Mouse (Mus musculus) intestine, embryonic 14.5 days (tissue): ENCODE data around the gene H13. TPM values are rescaled to one million over a fixed set of nuclear protein-coding genes. Genes with fewer than 3 reads are reported as not detected.

Experiments used
- ATAC-seq: fragments of 200-750 bp; cut with Nextera tagmentation; replicated peaks from 2 replicates; pipeline ENCODE4 v1.8.0; 2017; ENCODE audit warnings: low read depth, moderate number of reproducible peaks, moderate TSS enrichment, moderate library complexity; ENCODE audit not compliant: low FRiP score, low TSS enrichment
- DNase-seq: peaks from one replicate; pipeline ENCODE4 v3.0.0-alpha.2; 2018; ENCODE audit warnings: low spot score
- H3K27ac ChIP-seq: fragments of 300-500 bp; sonication (generic); 2 replicates; pipeline ENCODE4 v1.5.1; 2014; ENCODE audit warnings: low read depth, mild to moderate bottlenecking, control low read depth
- H3K27me3 ChIP-seq: fragments of 300-500 bp; sonication (generic); replicated peaks from 2 replicates; pipeline ENCODE4 v1.6.1; 2014; ENCODE audit warnings: low read length, control low read depth; ENCODE audit not compliant: control insufficient read depth, insufficient read depth
- H3K36me3 ChIP-seq: fragments of 300-500 bp; sonication (generic); 2 replicates; pipeline ENCODE4 v1.6.1; 2014; ENCODE audit warnings: low read length, control low read depth; ENCODE audit not compliant: control insufficient read depth, insufficient read depth
- H3K4me1 ChIP-seq: fragments of 300-500 bp; sonication (generic); replicated peaks from 2 replicates; pipeline ENCODE4 v1.6.1; 2014; ENCODE audit warnings: low read length, control low read depth, mixed read lengths; ENCODE audit not compliant: control insufficient read depth, insufficient read depth
- H3K4me2 ChIP-seq: fragments of 300-500 bp; sonication (generic); 2 replicates; pipeline ENCODE4 v1.6.1; 2014; ENCODE audit warnings: low read length
- H3K4me3 ChIP-seq: fragments of 300-500 bp; sonication (generic); 2 replicates; pipeline ENCODE4 v1.5.1; 2014; ENCODE audit warnings: low read depth, low read length, control low read depth, mixed read lengths
- H3K9ac ChIP-seq: fragments of 300-500 bp; sonication (generic); 2 replicates; pipeline ENCODE4 v1.6.1; 2014; ENCODE audit warnings: mild to moderate bottlenecking, low read length
- H3K9me3 ChIP-seq: fragments of 300-500 bp; sonication (generic); 2 replicates; pipeline ENCODE4 v1.6.1; 2016; ENCODE audit warnings: low read length, control low read depth; ENCODE audit not compliant: control insufficient read depth
- WGBS: fragments of 180-500 bp; shearing (Covaris S2); extraction: QIAGEN DNeasy Blood & Tissue Kit; methylation state at CpG from one replicate; pipeline ENCODE4 v1.1.7; 2014; 5-methylcytosine and 5-hydroxymethylcytosine counted together
- polyA plus RNA-seq: library from polyadenylated mRNA; unstranded; fragments of >200 nt; fragmentation: Nextera tagmentation; extraction: Ambion mirVana; gene quantifications from 2 replicates; pipeline ENCODE4 v1.2.1, GENCODE M21; 2014

Gene H13
- polyA plus RNA-seq, 1 experiment from 2014 or later, result 113 TPM

DNA sequence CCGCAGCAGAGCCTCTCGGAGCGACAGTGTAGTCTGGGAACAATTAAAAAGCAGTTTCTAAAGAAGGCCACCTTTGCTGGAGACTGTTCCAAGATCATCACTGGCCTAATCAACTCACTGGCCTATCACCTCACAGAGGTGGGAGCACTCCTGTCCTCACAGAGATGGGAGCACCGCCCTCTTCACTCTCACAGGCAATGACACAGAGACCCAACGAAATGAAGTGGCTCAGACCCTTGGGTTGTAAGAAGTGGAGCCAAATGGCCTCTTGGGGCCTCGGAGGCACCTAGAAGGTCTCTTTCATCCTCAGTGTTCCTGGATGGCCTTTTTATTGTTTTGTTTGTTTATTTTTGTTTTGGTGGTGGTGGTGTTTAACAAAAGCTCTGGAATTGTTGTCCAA lies 57.0 kb downstream of the H13 start:
- Histone ChIP-seq H3K27ac (no peak overlapping the region), H3K36me3 (no peaks in the 10 kb centered on the region), H3K4me1 (peaks cover 36% of the 10 kb centered on the region), H3K27me3 (no peaks in the 10 kb centered on the region), H3K9me3 (no peaks in the 10 kb centered on the region), H3K4me2 (no peak overlapping the region), H3K4me3 (no peak overlapping the region), H3K9ac (no peak overlapping the region)
- 89% methylated on average over 6 of the region's 6 CpGs for WGBS
- no peak for DNase-seq
- ATAC-seq, result no peak

DNA sequence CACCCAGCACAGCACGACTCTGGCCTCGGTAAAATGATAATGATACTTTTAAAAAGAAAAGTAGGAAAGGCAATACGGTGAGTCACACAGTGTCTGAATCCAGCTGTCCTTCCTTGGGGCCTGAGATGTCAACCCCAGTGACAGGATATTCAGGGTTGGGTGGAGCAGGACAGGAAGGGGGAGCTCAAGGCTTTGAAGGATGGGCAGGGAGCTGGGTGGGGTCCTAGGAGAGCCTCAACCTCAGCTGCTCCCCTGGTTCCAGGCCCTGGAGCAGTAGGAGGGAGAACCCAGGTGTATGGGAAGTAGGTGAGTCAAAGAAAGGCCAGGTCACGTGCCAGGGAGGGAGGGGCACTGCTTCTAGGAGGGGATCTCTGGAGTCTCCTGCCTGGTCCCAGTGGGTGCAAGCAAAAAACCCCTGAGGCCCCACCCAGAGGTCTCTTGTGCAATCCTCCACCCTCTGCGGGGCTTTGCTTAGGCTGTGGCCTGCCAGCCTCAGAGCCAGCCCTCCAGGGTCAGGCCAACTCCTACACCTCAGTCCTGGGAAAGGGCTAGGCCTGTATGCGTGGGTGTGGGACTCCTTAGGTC lies 57.6 kb downstream of the H13 start:
- 53% methylated on average over 6 of the region's 6 CpGs for WGBS

DNA sequence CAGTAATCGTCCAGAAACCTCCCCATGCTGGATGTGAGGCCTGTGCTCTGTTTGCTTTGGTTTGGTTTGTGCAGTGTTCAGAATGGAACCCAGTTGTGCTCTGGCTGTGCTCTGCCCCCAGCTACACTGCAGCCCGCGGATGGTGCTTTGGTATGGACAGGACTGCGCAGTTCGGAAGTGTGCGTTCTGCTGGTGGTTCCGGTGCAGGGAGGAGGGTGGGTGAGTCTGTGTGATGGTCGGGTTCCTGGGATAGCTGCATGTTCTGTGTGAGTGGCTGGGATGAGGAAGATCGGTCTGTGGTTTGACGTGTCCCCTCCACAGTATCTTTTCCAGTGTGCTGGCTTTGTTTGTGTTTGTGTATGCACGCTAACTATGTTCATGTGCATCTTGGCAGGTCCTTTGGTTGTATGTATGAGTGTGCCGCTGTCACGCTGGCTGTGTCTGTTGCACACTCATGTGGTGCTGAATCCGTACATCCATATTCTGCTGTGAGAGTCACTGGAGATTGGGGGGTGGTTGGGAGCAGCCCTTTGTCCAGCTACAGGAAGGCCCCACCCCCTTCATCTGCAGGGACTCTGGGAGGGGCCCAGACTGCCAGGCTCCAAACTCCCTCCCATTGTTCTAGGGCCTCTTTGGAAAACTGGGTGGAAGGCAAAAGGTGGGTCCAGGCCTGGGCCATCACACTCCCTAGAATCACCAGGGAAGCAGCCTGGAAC lies 58.7 kb downstream of the H13 start:
- Histone ChIP-seq H3K9me3 (no peaks in the 10 kb centered on the region), H3K27ac (peak overlapping the region; percentile 88; the same call in 1 of the 2 replicates), H3K27me3 (no peaks in the 10 kb centered on the region), H3K4me3 (no peak overlapping the region), H3K4me1 (peaks cover 40% of the 10 kb centered on the region), H3K9ac (no peak overlapping the region), H3K4me2 (no peak overlapping the region), H3K36me3 (no peaks in the 10 kb centered on the region)
- ATAC-seq (no peak), DNase-seq (no peak)
- WGBS, result 81% methylated on average over 14 of the region's 14 CpGs

More for the DNA sequence above, 57.6 kb downstream of the H13 start:
- no peak overlapping the region for H3K4me3 ChIP-seq
- no peak overlapping the region for H3K4me2 ChIP-seq
- no peak overlapping the region for H3K27ac ChIP-seq
- H3K36me3 ChIP-seq, result no peaks in the 10 kb centered on the region
- DNase-seq (no peak), ATAC-seq (no peak)
- H3K27me3 ChIP-seq, result no peaks in the 10 kb centered on the region
- peaks cover 36% of the 10 kb centered on the region for H3K4me1 ChIP-seq
- H3K9ac ChIP-seq, result no peak overlapping the region
- H3K9me3 ChIP-seq, result no peaks in the 10 kb centered on the region

DNA sequence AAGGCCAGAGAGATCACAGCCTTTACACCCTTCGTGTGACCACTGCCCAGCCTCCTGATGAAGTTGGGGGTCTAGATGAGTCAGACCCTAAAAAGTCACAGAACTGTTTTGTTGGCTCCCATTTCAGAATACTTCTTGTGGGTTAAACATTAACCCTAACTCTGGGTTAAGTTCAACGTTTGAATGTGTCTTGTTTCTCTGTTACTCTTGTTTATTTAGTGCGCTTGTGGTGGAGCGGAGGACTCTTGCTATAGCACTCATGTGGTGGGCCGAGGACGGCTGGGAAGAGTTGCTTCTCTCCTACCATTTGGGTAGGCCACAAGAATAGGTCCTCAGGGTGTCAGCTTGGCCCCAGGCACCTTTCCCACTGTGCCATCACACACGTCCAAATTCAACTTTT lies 59.3 kb downstream of the H13 start:
- Histone ChIP-seq H3K36me3 (no peaks in the 10 kb centered on the region), H3K4me1 (peaks cover 39% of the 10 kb centered on the region), H3K9ac (no peak overlapping the region), H3K4me2 (no peak overlapping the region), H3K9me3 (no peaks in the 10 kb centered on the region), H3K4me3 (no peak overlapping the region), H3K27ac (peak overlapping the region; percentile 88; the same call in 1 of the 2 replicates), H3K27me3 (no peaks in the 10 kb centered on the region)
- ATAC-seq, result no peak
- 61% methylated on average over 7 of the region's 7 CpGs for WGBS
- no peak for DNase-seq

DNA sequence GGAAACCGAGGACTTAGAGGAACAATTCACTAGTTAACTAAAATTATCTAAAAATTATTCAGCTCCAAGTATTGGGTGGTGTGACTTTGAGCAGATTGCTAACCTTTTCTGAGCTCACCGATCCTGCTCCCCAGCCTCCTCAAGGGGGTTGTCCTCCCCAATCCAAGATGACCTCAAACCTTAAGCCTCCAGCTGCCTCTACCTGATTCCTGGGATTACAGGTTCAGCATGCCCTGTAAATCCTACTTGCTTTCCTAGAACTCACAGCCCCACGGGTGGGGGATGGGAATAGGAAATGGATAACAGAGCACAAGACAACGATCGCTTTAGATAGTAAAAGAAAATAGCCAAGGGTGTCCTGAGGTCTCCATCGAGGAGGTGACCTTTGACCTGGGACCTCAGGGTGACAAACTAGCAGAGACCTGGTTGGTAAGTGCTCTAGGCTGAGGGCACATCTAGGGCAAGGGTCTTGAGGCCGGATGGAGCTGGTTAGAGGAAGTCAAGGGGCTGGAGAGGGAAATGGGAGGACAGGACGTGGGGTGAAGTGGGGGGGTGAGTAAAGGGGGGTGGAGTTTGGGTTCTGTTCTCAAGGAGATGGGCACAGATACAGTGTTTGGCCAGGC lies 59.9 kb downstream of the H13 start:
- no peak overlapping the region for H3K9ac ChIP-seq
- ATAC-seq (peak; percentile 10), DNase-seq (no peak)
- peaks cover 36% of the 10 kb centered on the region for H3K4me1 ChIP-seq
- no peaks in the 10 kb centered on the region for H3K36me3 ChIP-seq
- no peak overlapping the region for H3K4me3 ChIP-seq
- H3K27me3 ChIP-seq, result no peaks in the 10 kb centered on the region
- H3K27ac ChIP-seq, result peak overlapping the region; percentile 88
- 0 out of 2 replicates have a peak overlapping the region, but pooled peaks have one; percentile 3 for H3K4me2 ChIP-seq
- no peaks in the 10 kb centered on the region for H3K9me3 ChIP-seq
- WGBS, result 27% methylated on average over 8 of the region's 8 CpGs

DNA sequence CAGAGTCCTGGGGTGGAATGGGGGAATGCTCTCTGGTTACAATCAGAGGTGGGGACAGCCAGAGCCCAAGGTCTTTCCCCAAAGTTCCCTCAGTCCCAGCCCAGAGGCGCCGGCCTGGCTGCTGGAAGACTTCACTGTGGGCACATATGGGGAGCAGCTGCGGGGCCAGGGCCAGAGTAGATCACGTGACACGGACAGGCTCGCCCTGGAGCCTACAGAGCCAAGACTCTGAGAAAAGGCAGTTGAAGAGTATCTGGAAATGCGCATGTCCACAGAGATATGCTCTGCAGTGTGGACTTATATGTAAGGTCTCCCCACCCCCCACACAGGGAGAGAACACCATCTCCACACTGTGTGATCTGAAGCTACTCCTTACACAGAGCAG lies 60.4 kb downstream of the H13 start:
- peaks cover 41% of the 10 kb centered on the region for H3K4me1 ChIP-seq
- H3K9ac ChIP-seq, result no peak overlapping the region
- H3K4me2 ChIP-seq, result 0 out of 2 replicates have a peak overlapping the region, but pooled peaks have one; percentile 3

DNA sequence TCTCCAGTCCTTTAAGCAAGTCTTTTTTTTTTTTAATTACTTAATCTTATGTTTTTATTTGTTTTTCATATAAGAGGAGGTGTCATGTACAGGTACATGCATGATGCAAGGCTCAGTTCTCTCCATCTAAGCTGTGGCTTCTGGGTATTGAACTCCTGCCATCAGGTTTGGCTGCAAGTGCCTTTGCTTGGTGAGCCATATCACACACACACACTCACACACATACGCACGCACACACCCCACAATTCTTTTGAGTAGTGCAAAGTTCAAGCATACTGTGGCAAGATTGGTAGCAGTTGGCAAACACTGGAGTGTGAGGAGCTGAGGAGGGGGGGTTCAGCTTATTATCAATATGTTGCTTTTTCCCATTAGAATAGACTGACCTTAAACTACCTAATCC lies 63.9 kb downstream of the H13 start:
- ATAC-seq, result no peak
- Histone ChIP-seq H3K9ac (no peak overlapping the region), H3K27me3 (no peaks in the 10 kb centered on the region), H3K36me3 (0 out of 2 replicates have a peak, but pooled peaks cover 2% of the 10 kb centered on the region), H3K4me2 (no peak overlapping the region), H3K4me1 (peaks cover 54% of the 10 kb centered on the region), H3K9me3 (no peaks in the 10 kb centered on the region), H3K4me3 (no peak overlapping the region), H3K27ac (no peak overlapping the region)
- no peak for DNase-seq
- WGBS, result 87% methylated on average over 2 of the region's 2 CpGs

More for the DNA sequence above, 60.4 kb downstream of the H13 start:
- no peaks in the 10 kb centered on the region for H3K27me3 ChIP-seq
- DNase-seq (peak; percentile 82), ATAC-seq (peak; percentile 74)
- no peaks in the 10 kb centered on the region for H3K36me3 ChIP-seq
- no peak overlapping the region for H3K4me3 ChIP-seq
- H3K27ac ChIP-seq, result peak overlapping the region; percentile 88
- H3K9me3 ChIP-seq, result no peaks in the 10 kb centered on the region
- 10% methylated on average over 7 of the region's 7 CpGs for WGBS

DNA sequence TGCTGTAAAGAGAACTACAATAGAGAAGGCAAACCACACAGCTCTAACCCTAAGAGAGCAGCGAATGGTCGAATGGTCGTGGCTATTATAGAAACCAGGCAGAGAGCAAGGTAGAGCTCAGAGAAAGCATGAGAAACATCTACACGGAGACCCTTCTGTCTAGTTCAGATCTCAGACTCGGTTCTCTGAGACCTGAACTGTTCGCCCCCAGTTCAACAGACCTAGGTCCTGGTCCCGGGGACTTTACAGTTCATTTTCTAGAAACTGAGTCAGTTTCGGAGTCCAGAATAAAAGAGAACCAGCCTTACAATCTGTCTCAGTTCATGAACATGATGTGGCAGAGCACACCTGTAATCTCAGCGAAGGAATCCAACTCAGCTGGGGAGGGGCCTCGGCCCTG lies 65.2 kb downstream of the H13 start:
- WGBS, result 10% methylated on average over 10 of the region's 10 CpGs
- Histone ChIP-seq H3K27me3 (no peaks in the 10 kb centered on the region), H3K4me3 (peak overlapping the region; percentile 67; the same call in 1 of the 2 replicates), H3K9me3 (no peaks in the 10 kb centered on the region), H3K9ac (peak overlapping the region; percentile 29), H3K4me2 (peak overlapping the region; percentile 85), H3K27ac (peak overlapping the region; percentile 99), H3K36me3 (0 out of 2 replicates have a peak, but pooled peaks cover 3% of the 10 kb centered on the region), H3K4me1 (peaks cover 46% of the 10 kb centered on the region)
- ATAC-seq (no peak), DNase-seq (no peak)
